Mouse (Mus musculus): ENCODE measurements around the gene Srgap1. TPM values are rescaled to one million over a fixed set of nuclear protein-coding genes. Genes with fewer than 3 reads are reported as not detected.

Gene Srgap1
- polyA plus RNA-seq, 1 experiment from 2014 or later, result 1.3 TPM

DNA sequence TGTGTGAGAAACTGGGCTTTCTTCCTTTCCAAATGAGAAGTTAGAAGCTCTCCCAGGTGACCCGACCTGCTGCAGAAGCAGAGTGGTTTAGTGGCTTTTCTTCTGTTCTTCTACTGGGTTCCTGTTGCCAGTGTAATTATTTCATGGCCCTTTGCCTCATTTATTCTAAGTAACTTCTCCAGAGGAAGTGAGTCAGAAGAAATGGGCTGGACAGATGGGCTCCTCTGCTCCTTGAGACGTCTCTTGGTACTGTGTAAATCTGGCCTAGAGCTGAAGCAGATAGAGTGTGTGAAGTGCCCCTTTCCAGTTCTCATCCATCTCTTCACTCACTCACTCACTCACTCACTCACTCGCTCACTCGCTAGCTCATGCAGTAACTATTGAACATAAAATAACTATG, 290.4 kb downstream of the Srgap1 start:
- H3K4me2 ChIP-seq, result no peak overlapping the region
- 56% methylated on average over 4 of the region's 4 CpGs for WGBS (ENCODE audit: insufficient replicate concordance)
- H3K36me3 ChIP-seq (replicated peaks), result no peaks in the 10 kb centered on the region
- no peak for ATAC-seq (ENCODE audit: insufficient read depth)
- H3K9ac ChIP-seq, result no peak overlapping the region
- no peak overlapping the region for H3K27ac ChIP-seq (replicated peaks)
- H3K4me1 ChIP-seq (replicated peaks), result 0 out of 2 replicates have a peak, but pooled peaks cover 5% of the 10 kb centered on the region
- H3K4me3 ChIP-seq (replicated peaks), result no peak overlapping the region
- H3K27me3 ChIP-seq, result no peaks in the 10 kb centered on the region
- H3K9me3 ChIP-seq (replicated peaks), result no peaks in the 10 kb centered on the region

DNA sequence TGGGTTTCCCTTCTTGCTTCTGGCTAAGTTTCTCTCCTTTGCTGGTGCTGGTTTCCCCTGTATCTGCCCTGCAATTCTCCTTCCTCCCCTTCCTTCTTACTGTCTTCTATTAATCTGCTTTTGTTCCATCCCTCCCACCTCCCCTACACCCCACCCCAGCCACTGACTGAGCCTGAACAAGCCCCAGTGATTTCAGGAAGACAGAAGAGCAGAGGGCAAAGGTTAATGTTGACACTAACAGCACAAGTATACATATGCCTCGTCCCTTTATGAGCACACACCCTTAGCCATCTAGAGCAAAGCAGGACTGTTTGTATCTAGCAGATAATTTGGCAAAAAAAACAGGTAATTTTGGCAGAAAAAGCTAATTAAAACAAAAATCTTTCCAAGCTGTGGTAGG, 291.3 kb downstream of the Srgap1 start:
- H3K27me3 ChIP-seq, result no peaks in the 10 kb centered on the region
- H3K27ac ChIP-seq (replicated peaks), result no peak overlapping the region
- 33% methylated on average over 1 of the region's 1 CpGs for WGBS (ENCODE audit: insufficient replicate concordance)
- 0 out of 2 replicates have a peak, but pooled peaks cover 5% of the 10 kb centered on the region for H3K4me1 ChIP-seq (replicated peaks)
- H3K36me3 ChIP-seq (replicated peaks), result peaks cover under 1% of the 10 kb centered on the region; the same call in 1 of the 2 replicates
- no peak overlapping the region for H3K4me3 ChIP-seq (replicated peaks)
- H3K9me3 ChIP-seq (replicated peaks), result no peaks in the 10 kb centered on the region
- no peak overlapping the region for H3K9ac ChIP-seq
- ATAC-seq (ENCODE audit: insufficient read depth), result no peak
- H3K4me2 ChIP-seq, result no peak overlapping the region

DNA sequence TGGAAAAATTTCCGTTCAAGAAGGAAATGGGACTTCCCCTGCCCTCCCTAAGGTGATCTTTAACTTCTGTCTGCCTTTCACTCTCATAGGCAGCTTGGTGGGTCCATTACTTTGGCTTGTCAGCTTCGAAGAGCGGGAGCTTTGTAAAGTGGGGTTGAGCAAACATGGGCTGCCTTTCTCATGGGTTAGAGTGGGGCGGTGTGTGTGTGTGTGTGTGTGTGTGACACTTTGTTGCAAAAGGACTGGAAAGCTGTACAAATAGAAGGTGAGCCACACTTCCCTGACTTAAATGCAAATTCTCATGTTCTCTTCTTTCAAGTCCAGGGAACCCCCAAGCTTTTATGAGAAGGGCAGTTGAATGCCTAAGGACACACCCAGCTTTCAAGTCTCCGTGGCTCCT, 292.9 kb downstream of the Srgap1 start:
- no peaks in the 10 kb centered on the region for H3K27me3 ChIP-seq
- H3K9ac ChIP-seq, result no peak overlapping the region
- H3K4me3 ChIP-seq (replicated peaks), result no peak overlapping the region
- ATAC-seq (ENCODE audit: insufficient read depth), result no peak
- WGBS (ENCODE audit: insufficient replicate concordance), result 65% methylated on average over 5 of the region's 5 CpGs
- H3K4me1 ChIP-seq (replicated peaks), result 0 out of 2 replicates have a peak, but pooled peaks cover 5% of the 10 kb centered on the region
- H3K9me3 ChIP-seq (replicated peaks), result no peaks in the 10 kb centered on the region
- H3K36me3 ChIP-seq (replicated peaks), result peaks cover 8% of the 10 kb centered on the region
- H3K27ac ChIP-seq (replicated peaks), result no peak overlapping the region
- no peak overlapping the region for H3K4me2 ChIP-seq

DNA sequence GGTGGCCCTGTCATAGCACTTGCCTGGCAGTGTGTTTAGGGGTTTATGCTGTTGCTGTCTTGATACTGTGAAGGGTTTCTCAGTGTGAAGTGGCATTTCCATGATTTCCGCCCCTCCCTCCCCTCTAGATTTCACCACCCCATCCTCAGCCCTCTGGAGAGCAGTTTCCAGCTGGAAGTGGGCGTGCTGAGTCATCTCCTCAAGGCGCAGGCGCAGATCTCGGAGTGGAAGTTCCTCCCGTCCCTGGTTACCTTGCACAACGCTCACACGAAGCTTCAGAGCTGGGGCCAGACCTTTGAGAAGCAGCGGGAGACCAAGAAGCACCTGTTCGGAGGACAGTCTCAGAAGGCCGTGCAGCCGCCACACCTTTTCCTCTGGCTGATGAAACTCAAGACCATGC, 296.9 kb downstream of the Srgap1 start:
- H3K4me1 ChIP-seq (replicated peaks), result no peaks in the 10 kb centered on the region
- H3K36me3 ChIP-seq (replicated peaks), result peaks cover 39% of the 10 kb centered on the region
- no peaks in the 10 kb centered on the region for H3K27me3 ChIP-seq
- no peak overlapping the region for H3K4me3 ChIP-seq (replicated peaks)
- 82% methylated on average over 12 of the region's 12 CpGs for WGBS (ENCODE audit: insufficient replicate concordance)
- H3K9me3 ChIP-seq (replicated peaks), result no peaks in the 10 kb centered on the region
- no peak overlapping the region for H3K9ac ChIP-seq
- H3K27ac ChIP-seq (replicated peaks), result no peak overlapping the region
- H3K4me2 ChIP-seq, result no peak overlapping the region
- no peak for ATAC-seq (ENCODE audit: insufficient read depth)

DNA sequence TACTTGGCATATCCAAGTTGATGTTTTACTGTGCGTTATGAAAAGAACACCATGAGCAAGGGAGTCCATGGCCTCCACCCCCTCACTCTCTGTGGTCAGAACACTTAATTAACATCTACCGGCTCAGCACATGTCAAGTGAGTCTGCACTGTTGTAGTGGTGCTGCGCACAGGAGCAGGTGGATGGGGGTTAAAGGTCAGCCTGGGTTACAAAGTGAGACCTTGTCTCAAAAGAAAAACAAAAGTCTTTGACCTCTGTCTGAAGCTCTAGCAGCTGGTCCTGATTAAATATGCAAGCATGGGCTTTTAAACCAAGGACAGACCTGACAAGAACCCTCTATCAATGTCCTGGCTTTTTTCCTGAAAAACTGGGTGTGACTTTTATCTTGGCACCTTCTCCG, 304.8 kb downstream of the Srgap1 start:
- Histone ChIP-seq H3K27me3 (no peaks in the 10 kb centered on the region), H3K9ac (no peak overlapping the region), H3K4me1 (replicated peaks) (peaks cover 19% of the 10 kb centered on the region), H3K4me2 (no peak overlapping the region), H3K9me3 (replicated peaks) (no peaks in the 10 kb centered on the region), H3K4me3 (replicated peaks) (no peak overlapping the region), H3K27ac (replicated peaks) (no peak overlapping the region), H3K36me3 (replicated peaks) (peaks cover 29% of the 10 kb centered on the region)
- 67% methylated on average over 4 of the region's 4 CpGs for WGBS (ENCODE audit: insufficient replicate concordance)
- ATAC-seq (ENCODE audit: insufficient read depth), result no peak

DNA sequence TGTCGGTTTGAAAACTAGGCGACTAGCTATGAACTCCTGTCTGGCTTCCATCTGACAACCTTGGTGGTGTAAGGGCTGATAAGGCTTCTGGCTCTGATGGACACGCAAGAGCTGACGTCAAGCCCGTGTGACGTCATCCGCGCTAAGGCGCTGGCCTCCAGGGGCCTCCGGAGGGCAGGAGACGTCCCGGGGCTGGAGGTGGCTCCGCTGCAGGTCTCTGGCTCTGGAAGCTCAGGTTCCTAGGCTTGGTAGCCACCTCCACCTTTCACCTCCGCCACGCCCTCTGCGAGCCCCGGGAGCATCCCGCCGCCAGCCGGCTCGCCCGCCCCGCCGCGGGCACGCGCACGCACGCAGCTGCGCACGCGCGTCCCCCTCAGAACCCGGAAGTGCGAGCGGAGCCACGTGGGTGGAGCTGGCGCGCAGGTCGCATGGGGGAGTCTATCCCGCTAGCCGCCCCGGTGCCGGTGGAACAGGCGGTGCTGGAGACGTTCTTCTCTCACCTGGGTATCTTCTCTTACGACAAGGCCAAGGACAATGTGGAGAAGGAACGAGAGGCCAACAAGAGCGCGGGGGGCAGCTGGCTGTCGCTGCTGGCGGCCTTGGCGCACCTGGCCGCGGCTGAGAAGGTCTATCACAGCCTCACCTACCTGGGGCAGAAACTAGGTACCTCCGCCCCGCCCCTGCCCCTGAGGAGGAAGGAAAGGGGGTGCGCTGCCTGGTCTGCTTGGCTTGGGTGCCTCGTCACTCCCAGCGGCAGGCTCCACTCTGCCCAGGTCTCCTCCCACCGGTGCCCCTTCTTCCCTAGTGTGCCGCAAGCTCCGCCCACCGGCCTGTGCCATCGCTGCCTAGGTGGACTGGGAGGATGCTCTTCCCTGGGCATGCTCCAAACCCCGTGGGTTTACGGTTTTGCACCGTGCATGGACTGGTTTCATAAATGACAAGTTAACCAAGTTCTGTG, 307.3 kb downstream of the Srgap1 start, which contains the start of gene BC048403:
Gene BC048403 (plus strand): TSS at position 390 of the 958 bp plus-strand sequence.
- H3K27me3 ChIP-seq, result no peaks in the 10 kb centered on the region
- H3K4me3 ChIP-seq (replicated peaks), result peak within 1 kb of the TSS; percentile 87
- H3K36me3 ChIP-seq (replicated peaks), result peaks cover 7% of the 10 kb centered on the region; the same call in 1 of the 2 replicates
- H3K4me1 ChIP-seq (replicated peaks), result peaks cover 19% of the 10 kb centered on the region
- peak; percentile 93 for ATAC-seq (ENCODE audit: insufficient read depth)
- peak within 1 kb of the TSS; percentile 62 for H3K9ac ChIP-seq
- H3K27ac ChIP-seq (replicated peaks), result peak within 1 kb of the TSS; percentile 72
- WGBS (ENCODE audit: insufficient replicate concordance), result under 1% methylated on average over 66 of the region's 68 CpGs
- peak within 1 kb of the TSS; percentile 96 for H3K4me2 ChIP-seq
- H3K9me3 ChIP-seq (replicated peaks), result no peaks in the 10 kb centered on the region

DNA sequence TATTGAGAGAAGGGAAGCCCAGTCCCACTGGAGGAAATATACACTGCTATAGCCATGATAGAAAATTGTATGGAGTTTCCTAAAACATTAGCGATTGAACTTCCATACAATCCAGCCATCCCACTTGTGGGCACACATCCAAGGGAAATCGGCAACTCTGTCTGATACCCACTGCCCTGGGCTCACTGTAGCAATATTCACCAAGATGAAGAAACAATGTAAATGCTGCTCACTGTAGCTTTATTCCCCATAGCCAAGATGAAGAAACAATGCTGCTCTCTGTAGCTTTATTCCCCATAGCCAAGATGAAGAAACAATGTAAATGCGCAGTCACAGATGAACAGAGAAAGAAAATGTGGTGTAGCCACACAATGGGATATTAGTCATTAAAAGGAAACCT, 309.9 kb downstream of the Srgap1 start:
- ATAC-seq (ENCODE audit: insufficient read depth), result no peak
- WGBS (ENCODE audit: insufficient replicate concordance), result 78% methylated on average over 3 of the region's 3 CpGs
- no peaks in the 10 kb centered on the region for H3K36me3 ChIP-seq (replicated peaks)
- H3K27me3 ChIP-seq, result no peaks in the 10 kb centered on the region
- H3K27ac ChIP-seq (replicated peaks), result no peak overlapping the region
- no peaks in the 10 kb centered on the region for H3K9me3 ChIP-seq (replicated peaks)
- H3K9ac ChIP-seq, result no peak overlapping the region
- H3K4me1 ChIP-seq (replicated peaks), result peaks cover 19% of the 10 kb centered on the region
- H3K4me3 ChIP-seq (replicated peaks), result no peak overlapping the region
- no peak overlapping the region for H3K4me2 ChIP-seq

DNA sequence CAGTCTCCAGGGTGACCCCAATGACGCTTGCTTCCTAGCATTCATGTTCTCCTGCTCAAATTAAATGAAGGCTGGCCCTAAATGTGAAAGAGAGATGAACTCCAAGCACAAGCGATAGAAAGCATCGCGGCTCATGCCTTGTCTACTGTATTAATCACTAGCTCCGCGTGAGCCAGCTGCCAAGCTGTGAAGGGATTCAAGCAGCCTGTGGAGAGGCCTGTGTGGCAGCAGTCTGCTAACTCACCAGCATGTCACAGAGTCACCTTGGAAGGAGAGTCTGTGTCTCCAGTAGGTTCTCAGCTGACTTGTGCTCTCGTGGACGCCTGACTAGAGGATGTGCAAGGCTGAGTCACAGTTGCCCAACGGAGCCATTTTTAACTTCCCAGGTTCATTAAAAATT, 314.6 kb downstream of the Srgap1 start:
- Histone ChIP-seq H3K36me3 (replicated peaks) (no peaks in the 10 kb centered on the region), H3K27me3 (no peaks in the 10 kb centered on the region), H3K4me2 (no peak overlapping the region), H3K4me1 (replicated peaks) (no peaks in the 10 kb centered on the region), H3K9me3 (replicated peaks) (no peaks in the 10 kb centered on the region), H3K27ac (replicated peaks) (no peak overlapping the region), H3K9ac (no peak overlapping the region), H3K4me3 (replicated peaks) (no peak overlapping the region)
- WGBS (ENCODE audit: insufficient replicate concordance), result 82% methylated on average over 9 of the region's 9 CpGs
- no peak for ATAC-seq (ENCODE audit: insufficient read depth)

DNA sequence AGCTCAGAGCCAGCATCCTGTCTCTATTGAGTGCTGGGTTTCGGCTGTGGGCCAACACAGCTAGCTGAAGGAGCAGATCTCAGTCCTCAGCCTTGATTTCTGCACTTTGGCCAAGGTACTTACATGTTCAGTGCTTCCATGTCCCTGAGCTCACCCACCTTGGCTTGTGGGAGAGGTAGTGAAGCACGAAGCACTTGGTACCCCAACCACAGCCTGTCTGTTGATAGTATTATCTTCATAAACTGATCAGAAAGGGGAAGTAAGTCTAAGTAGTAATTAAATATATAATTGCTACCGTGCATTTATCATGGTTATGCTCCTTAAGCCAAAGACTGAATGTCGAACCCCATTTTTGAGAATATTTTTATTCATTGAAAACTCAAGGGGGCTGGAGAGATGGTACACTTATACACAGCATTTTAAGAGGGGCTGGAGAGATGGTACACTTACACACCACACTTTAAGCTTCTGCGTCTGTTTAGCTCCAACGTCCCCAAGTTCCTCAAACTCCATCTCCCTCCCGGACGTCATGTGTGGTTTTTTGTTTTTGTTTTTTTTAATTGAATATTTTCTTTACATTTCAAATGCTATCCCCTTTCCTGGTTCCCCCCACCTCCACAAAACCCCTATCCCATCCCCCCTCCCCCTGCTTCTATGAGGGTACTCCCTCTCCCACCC, 315.9 kb downstream of the Srgap1 start:
- Histone ChIP-seq H3K4me3 (replicated peaks) (no peak overlapping the region), H3K9me3 (replicated peaks) (no peaks in the 10 kb centered on the region), H3K27me3 (no peaks in the 10 kb centered on the region), H3K9ac (no peak overlapping the region), H3K27ac (replicated peaks) (no peak overlapping the region), H3K4me1 (replicated peaks) (no peaks in the 10 kb centered on the region), H3K36me3 (replicated peaks) (no peaks in the 10 kb centered on the region), H3K4me2 (no peak overlapping the region)
- 31% methylated on average over 8 of the region's 8 CpGs for WGBS (ENCODE audit: insufficient replicate concordance)
- ATAC-seq (ENCODE audit: insufficient read depth), result no peak

Measured in liver, embryonic 15.5 days (tissue).